ENCODE assay signal across 8 mouse cellular contexts in genomic region chr2:24852408-24852807, GRCm38 (mm10).
DNase-seq lines count a peak whose midpoint lies in the region; ATAC-seq and TF ChIP-seq lines count a peak whose summit lies in the region.
"Had no signal": no experiment of that assay in that cellular context is flagged by ENCODE, and none has a peak within 500 bp of the region (broad histone marks: within the 10 kb centered on the region; RNA-seq: fewer than 3 reads in every experiment).

No protein-coding gene starts in this region.

- H3K27ac ChIP-seq in layer of hippocampus, adult 2 months, result no peak overlapping the region
- no peak overlapping the region for H3K27ac ChIP-seq in limb, embryonic 14.5 days (replicated peaks; ENCODE audit: low read depth, low read length)
- H3K27ac ChIP-seq: macrophage had no signal

- no peak overlapping the region for H3K4me2 ChIP-seq in limb, embryonic 14.5 days (replicated peaks; ENCODE audit: low read depth, low read length, severe bottlenecking)

- H3K36me3 ChIP-seq in G1E (replicated peaks), result peaks cover 82% of the 10 kb centered on the region
- peaks cover 75% of the 10 kb centered on the region for H3K36me3 ChIP-seq in limb, embryonic 14.5 days (ENCODE audit: control insufficient read depth, insufficient read depth, low read length)

- WGBS in limb, embryonic 14.5 days, result 78% methylated on average over 5 of the region's 5 CpGs

- TF ChIP-seq CTCF in layer of hippocampus, adult 2 months (conservative IDR thresholded peaks at IDR 0.05), result peak; percentile 79
- peak; percentile 20; the same call in 1 of the 2 replicates for TF ChIP-seq CTCF in G1E (IDR thresholded peaks at IDR 0.05; ENCODE audit: low read depth, low read length)
- TF ChIP-seq CTCF in brain, embryonic 14.5 days (IDR thresholded peaks at IDR 0.05; ENCODE audit: borderline replicate concordance, extremely low read depth, insufficient read depth, insufficient read length), result peak; percentile 57; the same call in 1 of the 2 replicates

- no peak overlapping the region for H3K4me3 ChIP-seq in layer of hippocampus, adult 2 months
- no peak overlapping the region for H3K4me3 ChIP-seq in G1E (ENCODE audit: low read depth, low read length)
- H3K4me3 ChIP-seq in limb, embryonic 14.5 days (replicated peaks; ENCODE audit: low read length), result no peak overlapping the region

- ATAC-seq in G1E (ENCODE audit: extremely low read depth, insufficient number of reproducible peaks, low FRiP score, poor library complexity, severe bottlenecking), result no peak
- ATAC-seq in limb, embryonic 14.5 days (ENCODE audit: low FRiP score, low read depth), result no peak

- H3K27me3 ChIP-seq in G1E (ENCODE audit: insufficient read depth, low read length), result no peaks in the 10 kb centered on the region
- no peaks in the 10 kb centered on the region for H3K27me3 ChIP-seq in limb, embryonic 14.5 days (ENCODE audit: control insufficient read depth, insufficient read depth, low read length)

- DNase-seq in layer of hippocampus, adult 2 months (ENCODE audit: low spot score in 2 of 2), result peak; percentile 24 to 37
- DNase-seq in layer of hippocampus, adult 8-10 months (ENCODE audit: low spot score in 2 of 2), result no peak
- peak; percentile 16 for DNase-seq in G1E (ENCODE audit: low spot score)
- DNase-seq in brain, embryonic 14.5 days (ENCODE audit: low read depth), result peak; percentile 70
- peak; percentile 31 for DNase-seq in limb, embryonic 14.5 days (ENCODE audit: low spot score)
- DNase-seq in spleen, postnatal 14 days (ENCODE audit: low spot score in 2 of 2), result no peak
- no peak for DNase-seq in right cerebral cortex, postnatal 4 days

- no peaks in the 10 kb centered on the region for H3K4me1 ChIP-seq in G1E (ENCODE audit: insufficient read depth, low read depth, low read length)
- no peaks in the 10 kb centered on the region for H3K4me1 ChIP-seq in limb, embryonic 14.5 days (ENCODE audit: control insufficient read depth, insufficient read depth, low read length)

- no peak for TF ChIP-seq POLR2A in brain, embryonic 14.5 days (IDR thresholded peaks at IDR 0.05; ENCODE audit: borderline replicate concordance, extremely low read depth, insufficient read depth, insufficient read length, poor library complexity, severe bottlenecking)
- TF ChIP-seq POLR2A in limb, embryonic 14.5 days (IDR thresholded peaks at IDR 0.05; ENCODE audit: borderline replicate concordance, extremely low read depth, insufficient read depth, insufficient read length), result no peak

- H3K9ac ChIP-seq in limb, embryonic 14.5 days (ENCODE audit: low read depth, low read length, severe bottlenecking), result no peak overlapping the region

- no peaks in the 10 kb centered on the region for H3K9me3 ChIP-seq in G1E (replicated peaks)
- H3K9me3 ChIP-seq in limb, embryonic 14.5 days (ENCODE audit: control insufficient read depth, low read length), result no peaks in the 10 kb centered on the region

Comparison
In these comparisons a context has a peak if more than half of its experiments do, and no peak if none do; other contexts are left out.
1. DNase-seq: peak in layer of hippocampus, adult 2 months (2 of 2), G1E (single experiment), brain, embryonic 14.5 days (single experiment) and limb, embryonic 14.5 days (single experiment); none in layer of hippocampus, adult 8-10 months (0 of 2), spleen, postnatal 14 days (0 of 2) and right cerebral cortex, postnatal 4 days (single experiment).
2. CTCF ChIP-seq: peak in every context shown above with its lines; median percentile 79 in layer of hippocampus, adult 2 months; 57 in brain, embryonic 14.5 days; 20 in G1E.